Mouse (Mus musculus) bone marrow, adult 2 months (tissue): ENCODE measurements at regions not wholly inside any gene's neighbourhood (a gene's known extent, or its start where the extent isn't known, plus 50 kb on each side); places are given as distances from the start of the nearest gene placed in this dataset.

Experiments used
- CTCF ChIP-seq: fragments of 200-500 bp; IDR thresholded peaks from 2 replicates; pipeline ENCODE4 v1.5.1; 2011; ENCODE audit warnings: low read length, control low read depth; ENCODE audit not compliant: control insufficient read depth, insufficient read depth
- POLR2A ChIP-seq: fragments of 200-500 bp; IDR thresholded peaks from 2 replicates; pipeline ENCODE4 v1.6.1; 2011; ENCODE audit warnings: low read depth, mild to moderate bottlenecking, control low read depth, low read length, borderline replicate concordance; ENCODE audit not compliant: control insufficient read depth

GRCm38 (mm10) chr5:133173155-133173723 is 630.1 kb upstream of the Auts2 start:
- TF ChIP-seq POLR2A (no peak), CTCF (no peak)
